Mouse (Mus musculus): ENCODE measurements around the gene Pold2. TPM values are rescaled to one million over a fixed set of nuclear protein-coding genes. Genes with fewer than 3 reads are reported as not detected.
"Not testable (repeated sequence)": the region's sequence is repeated elsewhere in the genome, so short reads cannot be mapped to it uniquely, and the experiment has no call there.

Pold2 gene
- total RNA-seq, 1 experiment: 103 TPM

- TF ChIP-seq ZNF384 (IDR thresholded peaks at IDR 0.05; ENCODE audit: low read depth, low read length): no peak
- no peak for TF ChIP-seq HCFC1 (IDR thresholded peaks at IDR 0.05; ENCODE audit: borderline replicate concordance, insufficient read depth, low read length)
- TF ChIP-seq ZC3H11A (IDR thresholded peaks at IDR 0.05; ENCODE audit: borderline replicate concordance, low read depth, low read length): no peak
- TF ChIP-seq MAFK (IDR thresholded peaks at IDR 0.05; ENCODE audit: insufficient read depth, low read depth, low read length): no peak
- TF ChIP-seq CHD2 (IDR thresholded peaks at IDR 0.05; ENCODE audit: low read depth, low read length): no peak
- in situ Hi-C loops (cut with MboI; ENCODE audit: low sequenced_read_pairs in 2 of 2, unreplicated experiment in 2 of 2): no loop called here
- Histone ChIP-seq H3K4me3 (ENCODE audit: insufficient read depth in 1 of 2, low read depth in 1 of 2, low read length in 2 of 2, poor library complexity in 1 of 2, severe bottlenecking in 1 of 2) (no peak overlapping the region), H3K9ac (ENCODE audit: insufficient read depth, low read depth, low read length, poor library complexity, severe bottlenecking) (no peak overlapping the region), H3K36me3 (ENCODE audit: control insufficient read depth, insufficient read depth, low read length, poor library complexity, severe bottlenecking) (no peaks in the 10 kb centered on the region), H3K4me1 (ENCODE audit: control insufficient read depth in 2 of 2, insufficient read depth in 2 of 2, low read length in 2 of 2, poor library complexity in 1 of 2) (peaks cover 0 to 14% of the 10 kb centered on the region in 2 experiments; a peak in 2 of 4 replicates), H3K27ac (ENCODE audit: insufficient read depth, low read depth, low read length, poor library complexity, severe bottlenecking) (no peak overlapping the region), H3K9me3 (ENCODE audit: control insufficient read depth, insufficient read depth, low read depth, low read length) (no peaks in the 10 kb centered on the region)
- DNase-seq (ENCODE audit: low read depth, low spot score): no peak
Measured at GRCm38 (mm10) chr11:5892810-5893368, 14.8 kb upstream of the Pold2 start.

DNA sequence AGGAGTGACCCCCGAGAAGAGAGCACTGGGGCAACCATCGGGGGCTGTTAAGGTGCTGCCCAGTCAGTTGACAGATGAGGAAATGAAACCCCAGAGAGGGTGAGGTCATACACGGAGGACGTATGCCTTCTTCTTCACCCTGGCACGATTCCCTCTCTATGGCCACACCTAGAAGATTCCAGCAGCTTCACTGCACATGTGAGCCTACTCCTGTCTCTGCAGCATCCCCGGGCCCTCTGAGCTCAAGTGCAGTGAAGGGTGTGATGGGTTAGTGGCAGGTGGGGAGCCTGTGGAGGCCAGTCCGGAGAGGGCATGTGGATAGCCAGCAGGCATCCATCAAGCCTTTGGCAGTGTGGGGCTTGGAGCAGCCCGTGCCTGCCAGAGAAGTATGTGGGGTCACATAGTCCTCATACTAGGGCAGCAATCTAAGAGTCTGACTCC lies 14.1 kb upstream of the Pold2 start:
- no peak for TF ChIP-seq HCFC1 (IDR thresholded peaks at IDR 0.05; ENCODE audit: borderline replicate concordance, insufficient read depth, low read length)
- TF ChIP-seq MAFK (IDR thresholded peaks at IDR 0.05; ENCODE audit: insufficient read depth, low read depth, low read length): no peak
- TF ChIP-seq ZNF384 (IDR thresholded peaks at IDR 0.05; ENCODE audit: low read depth, low read length): no peak
- TF ChIP-seq CHD2 (IDR thresholded peaks at IDR 0.05; ENCODE audit: low read depth, low read length): no peak
- TF ChIP-seq ZC3H11A (IDR thresholded peaks at IDR 0.05; ENCODE audit: borderline replicate concordance, low read depth, low read length): no peak
- H3K36me3 ChIP-seq (ENCODE audit: control insufficient read depth, insufficient read depth, low read length, poor library complexity, severe bottlenecking): no peaks in the 10 kb centered on the region
- DNase-seq (ENCODE audit: low read depth, low spot score): no peak
- H3K4me3 ChIP-seq (ENCODE audit: insufficient read depth in 1 of 2, low read depth in 1 of 2, low read length in 2 of 2, poor library complexity in 1 of 2, severe bottlenecking in 1 of 2): no peak overlapping the region
- no peak overlapping the region for H3K27ac ChIP-seq (ENCODE audit: insufficient read depth, low read depth, low read length, poor library complexity, severe bottlenecking)
- H3K4me1 ChIP-seq (ENCODE audit: control insufficient read depth in 2 of 2, insufficient read depth in 2 of 2, low read length in 2 of 2, poor library complexity in 1 of 2): peaks cover 0 to 8% of the 10 kb centered on the region in 2 experiments; a peak in 2 of 4 replicates
- no peak overlapping the region for H3K9ac ChIP-seq (ENCODE audit: insufficient read depth, low read depth, low read length, poor library complexity, severe bottlenecking)
- H3K9me3 ChIP-seq (ENCODE audit: control insufficient read depth, insufficient read depth, low read depth, low read length): no peaks in the 10 kb centered on the region
- in situ Hi-C loops (cut with MboI; ENCODE audit: low sequenced_read_pairs in 2 of 2, unreplicated experiment in 2 of 2): no loop called here

GRCm38 (mm10) chr11:5888563-5888962 lies 10.5 kb upstream of the Pold2 start:
- H3K4me3 ChIP-seq (ENCODE audit: insufficient read depth in 1 of 2, low read depth in 1 of 2, low read length in 2 of 2, poor library complexity in 1 of 2, severe bottlenecking in 1 of 2); H3K9me3 ChIP-seq (ENCODE audit: control insufficient read depth, insufficient read depth, low read depth, low read length); H3K4me1 ChIP-seq (ENCODE audit: control insufficient read depth in 2 of 2, insufficient read depth in 2 of 2, low read length in 2 of 2, poor library complexity in 1 of 2); H3K27ac ChIP-seq (ENCODE audit: insufficient read depth, low read depth, low read length, poor library complexity, severe bottlenecking); H3K36me3 ChIP-seq (ENCODE audit: control insufficient read depth, insufficient read depth, low read length, poor library complexity, severe bottlenecking); H3K9ac ChIP-seq (ENCODE audit: insufficient read depth, low read depth, low read length, poor library complexity, severe bottlenecking); DNase-seq (ENCODE audit: low read depth, low spot score); in situ Hi-C loops (cut with MboI; ENCODE audit: low sequenced_read_pairs in 2 of 2, unreplicated experiment in 2 of 2): not testable (repeated sequence)

GRCm38 (mm10) chr11:5887250-5887649 lies 9.2 kb upstream of the Pold2 start:
- H3K4me1 ChIP-seq (ENCODE audit: control insufficient read depth in 2 of 2, insufficient read depth in 2 of 2, low read length in 2 of 2, poor library complexity in 1 of 2): peaks cover 0 to 9% of the 10 kb centered on the region in 2 experiments; a peak in 1 of 4 replicates
- H3K27ac ChIP-seq (ENCODE audit: insufficient read depth, low read depth, low read length, poor library complexity, severe bottlenecking): no peak overlapping the region
- H3K9ac ChIP-seq (ENCODE audit: insufficient read depth, low read depth, low read length, poor library complexity, severe bottlenecking): no peak overlapping the region
- TF ChIP-seq ZC3H11A (IDR thresholded peaks at IDR 0.05; ENCODE audit: borderline replicate concordance, low read depth, low read length) (no peak), HCFC1 (IDR thresholded peaks at IDR 0.05; ENCODE audit: borderline replicate concordance, insufficient read depth, low read length) (no peak), CHD2 (IDR thresholded peaks at IDR 0.05; ENCODE audit: low read depth, low read length) (no peak), MAFK (IDR thresholded peaks at IDR 0.05; ENCODE audit: insufficient read depth, low read depth, low read length) (no peak), ZNF384 (IDR thresholded peaks at IDR 0.05; ENCODE audit: low read depth, low read length) (no peak)
- in situ Hi-C loops (cut with MboI; ENCODE audit: low sequenced_read_pairs in 2 of 2, unreplicated experiment in 2 of 2): no loop called here
- DNase-seq (ENCODE audit: low read depth, low spot score): no peak
- H3K9me3 ChIP-seq (ENCODE audit: control insufficient read depth, insufficient read depth, low read depth, low read length): no peaks in the 10 kb centered on the region
- H3K4me3 ChIP-seq (ENCODE audit: insufficient read depth in 1 of 2, low read depth in 1 of 2, low read length in 2 of 2, poor library complexity in 1 of 2, severe bottlenecking in 1 of 2): no peak overlapping the region; a peak in 1 of 4 replicates
- H3K36me3 ChIP-seq (ENCODE audit: control insufficient read depth, insufficient read depth, low read length, poor library complexity, severe bottlenecking): no peaks in the 10 kb centered on the region

GRCm38 (mm10) chr11:5886187-5886586 lies 8.1 kb upstream of the Pold2 start:
- TF ChIP-seq ZNF384 (IDR thresholded peaks at IDR 0.05; ENCODE audit: low read depth, low read length) (no peak), CHD2 (IDR thresholded peaks at IDR 0.05; ENCODE audit: low read depth, low read length) (no peak), HCFC1 (IDR thresholded peaks at IDR 0.05; ENCODE audit: borderline replicate concordance, insufficient read depth, low read length) (no peak), ZC3H11A (IDR thresholded peaks at IDR 0.05; ENCODE audit: borderline replicate concordance, low read depth, low read length) (no peak), MAFK (IDR thresholded peaks at IDR 0.05; ENCODE audit: insufficient read depth, low read depth, low read length) (no peak)
- Histone ChIP-seq H3K27ac (ENCODE audit: insufficient read depth, low read depth, low read length, poor library complexity, severe bottlenecking) (no peak overlapping the region), H3K4me1 (ENCODE audit: control insufficient read depth in 2 of 2, insufficient read depth in 2 of 2, low read length in 2 of 2, poor library complexity in 1 of 2) (peaks cover 0 to 9% of the 10 kb centered on the region in 2 experiments; a peak in 1 of 4 replicates), H3K9me3 (ENCODE audit: control insufficient read depth, insufficient read depth, low read depth, low read length) (no peaks in the 10 kb centered on the region), H3K36me3 (ENCODE audit: control insufficient read depth, insufficient read depth, low read length, poor library complexity, severe bottlenecking) (no peaks in the 10 kb centered on the region), H3K4me3 (ENCODE audit: insufficient read depth in 1 of 2, low read depth in 1 of 2, low read length in 2 of 2, poor library complexity in 1 of 2, severe bottlenecking in 1 of 2) (no peak overlapping the region), H3K9ac (ENCODE audit: insufficient read depth, low read depth, low read length, poor library complexity, severe bottlenecking) (no peak overlapping the region)
- in situ Hi-C loops (cut with MboI; ENCODE audit: low sequenced_read_pairs in 2 of 2, unreplicated experiment in 2 of 2): no loop called here
- DNase-seq (ENCODE audit: low read depth, low spot score): no peak
